Mouse (Mus musculus) neural tube, postnatal 0 days (tissue): ENCODE results near the gene Spryd7. TPM values are rescaled to one million over a fixed set of nuclear protein-coding genes. Genes with fewer than 3 reads are reported as not detected.

Experiments
- polyA plus RNA-seq: library from polyadenylated mRNA; unstranded; fragments of >200 nt; fragmentation: Nextera tagmentation; extraction: Ambion mirVana; gene quantifications from 2 replicates; pipeline ENCODE4 v1.2.1, GENCODE M21; 2015

The Spryd7 gene
- polyA plus RNA-seq, result 63.0 and 67.6 TPM in 2 replicates

DNA sequence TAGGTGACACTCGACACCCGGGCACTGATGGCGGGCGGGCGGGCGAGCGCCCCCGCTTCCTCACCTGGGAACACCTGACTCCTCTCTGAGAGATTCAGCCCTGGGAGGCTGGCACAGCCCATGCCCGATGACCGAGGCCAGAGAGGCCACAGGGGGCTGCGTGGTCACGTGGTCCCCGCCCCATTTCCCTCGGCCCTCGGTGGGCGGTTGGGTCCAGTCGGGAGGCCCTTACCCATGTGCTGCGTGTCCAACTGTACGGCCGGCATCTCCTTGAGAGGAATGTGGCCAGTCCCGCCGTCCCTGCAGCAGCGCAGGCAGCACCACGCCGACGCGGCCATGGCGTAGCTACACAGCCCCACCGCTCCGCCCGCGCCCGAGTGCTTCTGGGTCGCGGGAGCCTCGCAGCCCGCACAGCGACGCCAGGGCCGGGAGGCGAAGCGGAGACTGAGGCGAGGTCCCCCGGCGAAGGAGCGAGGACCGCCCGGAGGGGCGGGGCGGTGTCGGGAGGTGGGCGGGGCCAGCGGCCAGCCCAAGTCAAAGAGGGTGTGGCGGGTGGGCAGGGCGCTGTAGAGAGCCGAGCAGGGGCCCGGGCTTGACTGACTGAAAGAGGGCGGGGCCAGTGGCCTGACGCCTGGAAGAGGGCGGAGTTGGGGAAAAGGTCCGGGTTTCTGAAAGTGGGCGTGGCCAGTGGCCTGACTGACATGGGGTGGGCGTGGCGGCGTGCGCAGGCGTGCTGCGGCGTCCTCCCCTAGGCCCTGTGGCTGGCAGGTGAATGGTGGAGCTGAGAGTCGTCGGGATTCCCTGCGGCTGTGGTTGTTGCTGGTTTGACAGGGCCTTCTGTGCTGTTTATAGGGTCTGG is at the start of gene Spryd7:
Gene Spryd7, minus strand, starts transcription at position 598 of the 859 bp plus-strand sequence.

DNA sequence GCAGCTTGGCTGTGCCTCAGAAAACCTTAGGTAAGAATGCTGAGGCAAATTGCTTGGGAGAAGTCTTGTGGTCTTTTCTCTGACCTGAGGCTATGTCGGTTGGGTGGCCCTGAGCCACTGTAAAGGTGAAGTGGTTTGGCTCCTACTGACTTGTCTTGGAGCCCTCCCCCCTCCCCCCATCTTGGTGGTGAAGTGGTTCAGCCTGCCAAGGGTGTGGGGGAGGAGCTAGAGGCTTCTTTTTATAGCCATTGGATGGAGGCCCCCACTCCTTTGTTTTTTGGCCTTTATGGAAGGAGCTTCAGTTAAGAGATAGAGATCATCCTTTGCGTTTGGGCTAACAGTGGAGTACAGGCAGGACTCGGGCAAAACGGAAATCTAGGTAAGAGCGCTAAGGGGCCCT is 41.3 kb upstream of the Spryd7 start, which contains the start of gene Trim13:
Gene Trim13, plus strand, starts transcription at position 280 of the 400 bp plus-strand sequence.

Other genes starting within 250 kb of the Spryd7 start
- 0.61 and 0.94 TPM in 2 replicates for gene Arl11, start 247.1 kb downstream of the Spryd7 start, polyA plus RNA-seq
- 13.4 and 13.5 TPM in 2 replicates for gene Ebpl, start 196.4 kb downstream of the Spryd7 start, polyA plus RNA-seq
- gene Kpna3, start 117.0 kb downstream of the Spryd7 start, polyA plus RNA-seq, result 43.5 and 43.8 TPM in 2 replicates
- 28.1 and 30.8 TPM in 2 replicates for gene Trim13, start 41.4 kb upstream of the Spryd7 start, polyA plus RNA-seq
- gene Kcnrg, start 50.6 kb upstream of the Spryd7 start, polyA plus RNA-seq, result 0.97 and 1.6 TPM in 2 replicates